Mouse (Mus musculus) thymus, adult 2 months (tissue): ENCODE data around the gene Nfia. TPM values are rescaled to one million over a fixed set of nuclear protein-coding genes. Genes with fewer than 3 reads are reported as not detected.

Experiments
- DNase-seq: peaks from one replicate; pipeline ENCODE4 v3.0.0; 2021
- H3K27ac ChIP-seq: fragments of 200-500 bp; 2 replicates; pipeline ENCODE4 v1.5.1; 2012; ENCODE audit warnings: low read length, control low read depth; ENCODE audit not compliant: control insufficient read depth, insufficient read depth
- H3K27me3 ChIP-seq: fragments of 200-500 bp; 2 replicates; pipeline ENCODE4 v1.6.1; 2012; ENCODE audit warnings: mild to moderate bottlenecking, low read length, moderate library complexity, mixed read lengths; ENCODE audit not compliant: control insufficient read depth, insufficient read depth
- H3K36me3 ChIP-seq: fragments of 200-500 bp; 2 replicates; pipeline ENCODE4 v1.6.1; 2012; ENCODE audit warnings: mild to moderate bottlenecking, low read length, moderate library complexity; ENCODE audit not compliant: control insufficient read depth, insufficient read depth
- H3K4me1 ChIP-seq: fragments of 200-500 bp; replicated peaks from 2 replicates; pipeline ENCODE4 v1.6.1; 2012; ENCODE audit warnings: low read length; ENCODE audit not compliant: control insufficient read depth, insufficient read depth
- H3K4me3 ChIP-seq: fragments of 200-500 bp; 2 replicates; pipeline ENCODE4 v1.5.1; 2012; ENCODE audit warnings: mild to moderate bottlenecking, low read length, control low read depth, moderate library complexity; ENCODE audit not compliant: control insufficient read depth, insufficient read depth
- CTCF ChIP-seq: fragments of 200-500 bp; IDR thresholded peaks from 2 replicates; pipeline ENCODE4 v1.5.1; 2012; ENCODE audit warnings: mild to moderate bottlenecking, control low read depth, low read length, moderate library complexity, borderline replicate concordance; ENCODE audit not compliant: control insufficient read depth, poor library complexity, insufficient read depth; ENCODE audit errors: extremely low read depth
- POLR2A ChIP-seq: fragments of 200-500 bp; IDR thresholded peaks from 2 replicates; pipeline ENCODE4 v1.6.1; 2012; ENCODE audit warnings: mild to moderate bottlenecking, low read length, control low read depth, moderate library complexity; ENCODE audit not compliant: control insufficient read depth, poor library complexity, insufficient read depth; ENCODE audit errors: extremely low read depth
- WGBS: fragments of 180-500 bp; shearing (Covaris S2); methylation state at CpG from one replicate; pipeline ENCODE4 v1.1.7; 2018; 5-methylcytosine and 5-hydroxymethylcytosine counted together
- polyA plus RNA-seq: library from polyadenylated mRNA; depleted of rRNA; stranded (reverse); fragments of >200 nt; gene quantifications from 2 replicates; pipeline ENCODE4 v1.2.3, GENCODE M21; 2012

Nfia gene
- polyA plus RNA-seq, 1 experiment, result 26.4 TPM

DNA sequence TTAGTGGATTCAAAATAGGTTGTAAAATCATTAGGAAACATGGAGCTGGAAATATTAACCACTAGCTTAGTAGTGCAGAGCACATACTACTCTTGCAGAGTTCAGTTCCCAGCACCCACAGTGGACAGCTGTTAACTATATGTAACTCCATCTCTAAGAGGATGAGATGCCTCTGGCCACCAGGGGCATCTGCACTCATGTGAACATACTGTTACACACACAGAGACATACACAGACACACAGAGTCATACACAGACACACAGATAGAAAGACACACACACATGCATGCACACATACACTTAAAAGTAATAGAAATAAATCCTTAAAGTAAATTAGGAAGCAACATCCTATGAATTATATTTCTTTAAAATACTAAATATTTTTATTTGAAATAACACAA lies 149.1 kb downstream of the Nfia start:
- H3K4me1 ChIP-seq, result peaks cover 5% of the 10 kb centered on the region; the same call in 1 of the 2 replicates
- no peaks in the 10 kb centered on the region for H3K27me3 ChIP-seq
- DNase-seq, result no peak
- no peak for TF ChIP-seq POLR2A
- TF ChIP-seq CTCF, result no peak
- no peak overlapping the region for H3K27ac ChIP-seq
- H3K4me3 ChIP-seq, result no peak overlapping the region
- H3K36me3 ChIP-seq, result no peaks in the 10 kb centered on the region

DNA sequence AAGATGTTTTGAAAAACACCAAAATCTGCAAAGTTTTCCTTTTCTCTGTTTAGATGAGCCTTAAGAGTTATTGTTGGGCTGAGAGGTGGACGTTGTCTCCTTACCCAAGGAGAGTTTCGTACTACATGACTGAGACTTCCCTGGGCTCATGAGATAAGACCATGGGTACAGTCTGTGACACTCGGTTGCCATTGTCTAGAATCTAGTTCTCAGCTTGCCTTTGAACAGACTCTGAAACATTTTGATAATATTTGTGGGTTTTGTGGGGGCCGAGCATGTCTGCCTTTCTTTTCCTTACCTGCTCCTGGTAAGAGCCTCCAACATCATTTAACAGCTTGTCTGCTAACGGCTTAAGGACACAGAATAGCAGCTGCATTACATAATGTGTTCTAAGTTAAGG lies 150.7 kb downstream of the Nfia start:
- no peak overlapping the region for H3K27ac ChIP-seq
- H3K4me3 ChIP-seq, result no peak overlapping the region
- no peak for DNase-seq
- WGBS, result 89% methylated on average over 5 of the region's 5 CpGs
- H3K36me3 ChIP-seq, result no peaks in the 10 kb centered on the region
- TF ChIP-seq POLR2A (no peak), CTCF (no peak)
- peaks cover 9% of the 10 kb centered on the region for H3K4me1 ChIP-seq
- H3K27me3 ChIP-seq, result no peaks in the 10 kb centered on the region

GRCm38 (mm10) chr4:97923876-97924316 lies 151.4 kb downstream of the Nfia start:
- H3K27ac ChIP-seq, result no peak overlapping the region
- H3K4me1 ChIP-seq, result peaks cover 9% of the 10 kb centered on the region
- 94% methylated on average over 8 of the region's 8 CpGs for WGBS

DNA sequence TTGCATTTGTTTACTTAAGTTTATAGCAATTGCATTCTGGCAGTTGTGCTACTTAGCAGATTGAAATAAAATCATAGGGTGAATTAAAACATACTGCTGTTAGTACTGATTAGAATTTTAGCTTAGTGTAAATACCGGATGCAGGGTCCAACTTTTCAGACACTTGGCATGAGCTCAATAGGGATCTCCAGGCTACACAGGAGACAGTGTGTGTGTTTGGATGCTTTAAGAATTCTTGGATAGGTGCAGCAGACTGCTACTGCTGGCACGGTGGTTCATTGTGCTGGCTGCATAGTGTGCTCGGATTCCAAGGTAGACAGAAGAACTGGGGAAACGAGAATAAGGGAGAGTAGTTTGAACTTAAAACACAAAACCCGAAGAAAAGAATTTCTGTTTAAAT lies 151.9 kb downstream of the Nfia start:
- Histone ChIP-seq H3K36me3 (no peaks in the 10 kb centered on the region), H3K27me3 (no peaks in the 10 kb centered on the region), H3K4me1 (peaks cover 9% of the 10 kb centered on the region), H3K27ac (no peak overlapping the region), H3K4me3 (no peak overlapping the region)
- no peak for DNase-seq
- 94% methylated on average over 5 of the region's 5 CpGs for WGBS
- TF ChIP-seq POLR2A, result no peak
- TF ChIP-seq CTCF, result no peak

More at GRCm38 (mm10) chr4:97923876-97924316, 151.4 kb downstream of the Nfia start:
- TF ChIP-seq CTCF, result no peak
- TF ChIP-seq POLR2A, result no peak
- H3K36me3 ChIP-seq, result no peaks in the 10 kb centered on the region
- H3K27me3 ChIP-seq, result no peaks in the 10 kb centered on the region
- no peak overlapping the region for H3K4me3 ChIP-seq
- no peak for DNase-seq

DNA sequence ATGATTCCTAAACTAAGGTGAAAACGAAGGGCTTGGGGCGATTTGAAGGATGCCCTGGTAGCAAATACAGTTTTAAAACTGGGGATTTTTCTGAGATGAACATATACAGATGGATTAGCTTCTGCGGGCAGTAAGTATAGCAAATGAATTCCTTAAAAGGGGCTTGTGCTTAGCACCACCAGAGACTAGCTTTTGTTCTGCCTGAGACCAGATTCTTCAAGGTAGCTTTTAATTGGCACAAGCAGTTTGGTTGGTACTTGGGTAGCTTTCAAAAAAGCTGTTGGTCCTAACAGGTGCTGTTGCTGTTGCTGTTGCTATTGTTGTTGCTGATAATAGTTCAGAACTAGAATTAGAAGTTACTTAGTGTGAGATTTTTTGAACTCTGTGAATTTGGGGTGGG lies 152.3 kb downstream of the Nfia start:
- Histone ChIP-seq H3K4me3 (no peak overlapping the region), H3K36me3 (no peaks in the 10 kb centered on the region), H3K27me3 (no peaks in the 10 kb centered on the region), H3K27ac (no peak overlapping the region), H3K4me1 (peaks cover 9% of the 10 kb centered on the region)
- WGBS, result 99% methylated on average over 3 of the region's 3 CpGs
- no peak for DNase-seq
- no peak for TF ChIP-seq CTCF
- no peak for TF ChIP-seq POLR2A

- no peaks in the 10 kb centered on the region for H3K36me3 ChIP-seq
- no peak for DNase-seq
- H3K4me3 ChIP-seq, result no peak overlapping the region
- H3K27ac ChIP-seq, result no peak overlapping the region
- WGBS, result 89% methylated on average over 4 of the region's 4 CpGs
- TF ChIP-seq POLR2A, result no peak
- no peak for TF ChIP-seq CTCF
- H3K4me1 ChIP-seq, result peaks cover 6% of the 10 kb centered on the region
- H3K27me3 ChIP-seq, result no peaks in the 10 kb centered on the region
These were observed 153.1 kb downstream of the Nfia start for GRCm38 (mm10) chr4:97925644-97926043.
